16 mouse cellular contexts compared by ENCODE assay signal in genomic region chr8:116614901-116615300, GRCm38 (mm10).
DNase-seq lines count a peak whose midpoint lies in the region; ATAC-seq and TF ChIP-seq lines count a peak whose summit lies in the region.
"Had no signal": no experiment of that assay in that cellular context is flagged by ENCODE, and none has a peak within 500 bp of the region (broad histone marks: within the 10 kb centered on the region; RNA-seq: fewer than 3 reads in every experiment).

No protein-coding gene starts in this region.

- no peaks in the 10 kb centered on the region for H3K36me3 ChIP-seq in heart, adult 2 months (ENCODE audit: control insufficient read depth, insufficient read depth, low read length)
- no peaks in the 10 kb centered on the region for H3K36me3 ChIP-seq in intestine, embryonic 16.5 days (ENCODE audit: control insufficient read depth, insufficient read depth, low read length)
- H3K36me3 ChIP-seq: embryonic facial prominence, embryonic 13.5 days; intestine, embryonic 15.5 days; limb, embryonic 13.5 days had no signal

- no peaks in the 10 kb centered on the region for H3K27me3 ChIP-seq in heart, adult 2 months (ENCODE audit: control insufficient read depth, insufficient read depth, low read length)
- H3K27me3 ChIP-seq in intestine, embryonic 16.5 days (replicated peaks; ENCODE audit: control insufficient read depth, insufficient read depth, low read length): no peaks in the 10 kb centered on the region
- H3K27me3 ChIP-seq: embryonic facial prominence, embryonic 13.5 days; intestine, embryonic 15.5 days; limb, embryonic 13.5 days had no signal

- no peak overlapping the region for H3K9ac ChIP-seq in heart, adult 2 months (ENCODE audit: low read depth, low read length)
- no peak overlapping the region for H3K9ac ChIP-seq in intestine, embryonic 16.5 days (ENCODE audit: low read depth, low read length)
- H3K9ac ChIP-seq: embryonic facial prominence, embryonic 13.5 days; intestine, embryonic 15.5 days; limb, embryonic 13.5 days had no signal

- WGBS in heart, adult 2 months: 66% methylated on average over 7 of the region's 7 CpGs
- WGBS in intestine, embryonic 16.5 days: 82% methylated on average over 7 of the region's 7 CpGs

- peak; percentile 43 to 53 for DNase-seq in heart, adult 2 months
- DNase-seq in heart, postnatal 25 days (ENCODE audit: low spot score): no peak
- peak; percentile 95 for DNase-seq in cerebellum, adult 9-10 months
- DNase-seq in heart, postnatal 14 days: peak; percentile 42 to 66
- no peak for DNase-seq in left cerebral cortex, postnatal 10 days (ENCODE audit: extremely low spot score in 1 of 2, low spot score in 2 of 2)
- DNase-seq: kidney, postnatal 14 days; lung, adult 18-20 months; right cerebral cortex, postnatal 4 days had no signal

- ATAC-seq in cerebellum, adult (ENCODE audit: insufficient number of reproducible peaks, low FRiP score, low TSS enrichment): peak; percentile 86
- no peak for ATAC-seq in intestine, embryonic 16.5 days
- ATAC-seq: CD4-positive, CD25-positive, alpha-beta regulatory T cell, adult 4 months; forebrain, embryonic 16.5 days; intestine, embryonic 15.5 days had no signal

- TF ChIP-seq EP300 in heart, adult 2 months (IDR thresholded peaks at IDR 0.05; ENCODE audit: insufficient read depth, low read depth, low read length): no peak

- TF ChIP-seq CTCF in heart, adult 2 months (IDR thresholded peaks at IDR 0.05): no peak

- TF ChIP-seq POLR2A in heart, adult 2 months (IDR thresholded peaks at IDR 0.05; ENCODE audit: insufficient read depth, low read depth, low read length): no peak

- H3K79me2 ChIP-seq in heart, adult 2 months (replicated peaks; ENCODE audit: control insufficient read depth, insufficient read depth, low read length): no peaks in the 10 kb centered on the region

- H3K27ac ChIP-seq in heart, adult 2 months: no peak overlapping the region
- H3K27ac ChIP-seq in intestine, embryonic 16.5 days (ENCODE audit: low read length): no peak overlapping the region
- H3K27ac ChIP-seq: embryonic facial prominence, embryonic 13.5 days; intestine, embryonic 15.5 days; limb, embryonic 13.5 days had no signal

- H3K4me2 ChIP-seq in intestine, embryonic 16.5 days (ENCODE audit: low read depth, low read length): no peak overlapping the region
- H3K4me2 ChIP-seq: embryonic facial prominence, embryonic 13.5 days; intestine, embryonic 15.5 days; limb, embryonic 13.5 days had no signal

- no peak overlapping the region for H3K4me3 ChIP-seq in heart, adult 2 months
- H3K4me3 ChIP-seq in intestine, embryonic 16.5 days (ENCODE audit: low read length): no peak overlapping the region
- H3K4me3 ChIP-seq: embryonic facial prominence, embryonic 13.5 days; intestine, embryonic 15.5 days; limb, embryonic 13.5 days; myocyte had no signal

- intact Hi-C loops in heart, adult 2 months (cut with DNase I): no loop called here
- intact Hi-C loops in heart, postnatal 25 days (cut with DNase I): loop anchor here (5.0 to 10.0 kb wide), 2 partner anchors 110 to 142 kb away; partner anchors contain the start of gene Dynlrb2
- intact Hi-C loops in heart, postnatal 14 days (cut with DNase I): no loop called here
- intact Hi-C loops in left cerebral cortex, postnatal 10 days (cut with DNase I): no loop called here

- no peaks in the 10 kb centered on the region for H3K4me1 ChIP-seq in heart, adult 2 months (ENCODE audit: control insufficient read depth, insufficient read depth, low read length)
- H3K4me1 ChIP-seq in intestine, embryonic 16.5 days (ENCODE audit: control insufficient read depth, insufficient read depth, low read length): no peaks in the 10 kb centered on the region
- H3K4me1 ChIP-seq: embryonic facial prominence, embryonic 13.5 days; intestine, embryonic 15.5 days; limb, embryonic 13.5 days had no signal

- no peaks in the 10 kb centered on the region for H3K9me3 ChIP-seq in intestine, embryonic 16.5 days (ENCODE audit: control insufficient read depth, low read length)
- H3K9me3 ChIP-seq: embryonic facial prominence, embryonic 13.5 days; intestine, embryonic 15.5 days; limb, embryonic 13.5 days had no signal

Comparison
In these comparisons a context has a peak if more than half of its experiments do, and no peak if none do; other contexts are left out.
1. DNase-seq: peak in heart, adult 2 months (2 of 2), cerebellum, adult 9-10 months (single experiment) and heart, postnatal 14 days (2 of 2); none in heart, postnatal 25 days (single experiment) and left cerebral cortex, postnatal 10 days (0 of 2).